Comparison of ENCODE assay signal across 29 mouse cellular contexts in the genomic region with DNA sequence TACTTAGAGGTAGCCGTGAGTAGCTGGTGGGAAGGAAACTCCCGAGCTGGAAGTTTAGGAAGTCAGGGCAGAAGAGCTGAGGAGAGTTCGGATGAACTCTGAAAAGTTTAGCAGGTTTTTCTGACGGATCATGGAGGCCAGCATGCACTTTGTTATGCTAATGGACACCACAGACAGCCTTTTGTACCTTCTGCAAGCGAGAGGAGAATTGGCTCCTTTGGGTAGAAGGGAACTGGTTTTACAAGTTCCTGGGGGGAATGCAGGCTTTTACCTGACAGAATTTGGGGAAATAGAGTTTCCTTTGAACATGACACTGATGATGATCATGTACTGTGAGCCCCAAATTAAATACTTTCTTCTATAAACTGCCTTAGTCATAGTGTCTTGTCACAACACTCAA. TPM values are rescaled to one million over a fixed set of nuclear protein-coding genes. Genes with fewer than 3 reads are reported as not detected.
A peak's percentile ranks its signal among the peaks of the same experiment; 100 is the strongest.
DNase-seq lines count a peak whose midpoint lies in the region; ATAC-seq and TF ChIP-seq lines count a peak whose summit lies in the region.
"Had no signal": no experiment of that assay in that cellular context is flagged by ENCODE, and none has a peak within 500 bp of the region (broad histone marks: within the 10 kb centered on the region; RNA-seq: fewer than 3 reads in every experiment).

No protein-coding gene starts in this region.

- DNase-seq in heart, postnatal 14 days: no peak
- peak; percentile 5 for DNase-seq in limb, embryonic 14.5 days (ENCODE audit: low spot score)
- no peak for DNase-seq in limb, embryonic 10.5 days (ENCODE audit: low spot score)
- DNase-seq in ZHBTc4 (ENCODE audit: low read depth, low spot score): peak; percentile 80
- no peak for DNase-seq in adrenal gland, postnatal 14 days
- DNase-seq: adrenal gland, postnatal 25 days; cerebellum, adult 11-12 months; cerebellum, adult 9-11 months; gastrocnemius, postnatal 25 days; heart, adult 11 months; heart, postnatal 10 days; kidney, adult 9 months; kidney, postnatal 10 days; layer of hippocampus, adult 9-11 months had no signal

- H3K36me3 ChIP-seq in heart, embryonic 11.5 days (ENCODE audit: control insufficient read depth, insufficient read depth, low read length): no peaks in the 10 kb centered on the region
- H3K36me3 ChIP-seq in limb, embryonic 14.5 days (ENCODE audit: control insufficient read depth, insufficient read depth, low read length): no peaks in the 10 kb centered on the region
- H3K36me3 ChIP-seq in limb, embryonic 10.5 days: no peaks in the 10 kb centered on the region
- H3K36me3 ChIP-seq in ES-Bruce4 (ENCODE audit: control insufficient read depth, insufficient read depth, low read length, poor library complexity, severe bottlenecking): no peaks in the 10 kb centered on the region
- H3K36me3 ChIP-seq: forebrain, embryonic 15.5 days; G1E; heart, embryonic 13.5 days; hindbrain, embryonic 12.5 days; limb, embryonic 12.5 days; lung, embryonic 15.5 days; neural tube, embryonic 13.5 days had no signal

- H3K9me3 ChIP-seq in heart, embryonic 11.5 days (replicated peaks; ENCODE audit: control insufficient read depth, low read length): no peaks in the 10 kb centered on the region
- H3K9me3 ChIP-seq in limb, embryonic 14.5 days (ENCODE audit: control insufficient read depth, low read length): no peaks in the 10 kb centered on the region
- H3K9me3 ChIP-seq in limb, embryonic 10.5 days (replicated peaks): no peaks in the 10 kb centered on the region
- no peaks in the 10 kb centered on the region for H3K9me3 ChIP-seq in ES-Bruce4 (replicated peaks; ENCODE audit: control insufficient read depth, insufficient read depth, low read length, poor library complexity, severe bottlenecking)
- H3K9me3 ChIP-seq: forebrain, embryonic 15.5 days; G1E; hindbrain, embryonic 12.5 days; lung, embryonic 15.5 days; neural tube, embryonic 13.5 days had no signal

- H3K9ac ChIP-seq in heart, embryonic 11.5 days (ENCODE audit: low read depth, low read length): no peak overlapping the region
- no peak overlapping the region for H3K9ac ChIP-seq in limb, embryonic 14.5 days (ENCODE audit: low read depth, low read length, severe bottlenecking)
- H3K9ac ChIP-seq in ES-Bruce4 (ENCODE audit: low read depth, poor library complexity, severe bottlenecking): no peak overlapping the region
- H3K9ac ChIP-seq: forebrain, embryonic 15.5 days; heart, embryonic 13.5 days; hindbrain, embryonic 12.5 days; limb, embryonic 12.5 days; lung, embryonic 15.5 days; neural tube, embryonic 13.5 days had no signal

- no peak for TF ChIP-seq POLR2A in limb, embryonic 14.5 days (IDR thresholded peaks at IDR 0.05; ENCODE audit: borderline replicate concordance, extremely low read depth, insufficient read depth, insufficient read length)
- no peak for TF ChIP-seq POLR2A in ES-Bruce4 (IDR thresholded peaks at IDR 0.05; ENCODE audit: insufficient read depth, low read length)

- no peak for TF ChIP-seq CTCF in ES-Bruce4 (IDR thresholded peaks at IDR 0.05; ENCODE audit: low read depth, low read length)

- no peak overlapping the region for H3K4me3 ChIP-seq in heart, embryonic 11.5 days (ENCODE audit: low read depth, low read length)
- no peak overlapping the region for H3K4me3 ChIP-seq in limb, embryonic 14.5 days (replicated peaks; ENCODE audit: low read length)
- H3K4me3 ChIP-seq in limb, embryonic 10.5 days: no peak overlapping the region
- peak overlapping the region; percentile 66 for H3K4me3 ChIP-seq in ES-Bruce4 (ENCODE audit: low read depth, low read length)
- H3K4me3 ChIP-seq: forebrain, embryonic 15.5 days; heart, embryonic 13.5 days; hindbrain, embryonic 12.5 days; limb, embryonic 12.5 days; lung, embryonic 15.5 days; neural tube, embryonic 13.5 days had no signal

- 6% methylated on average over 5 of the region's 5 CpGs for WGBS in heart, embryonic 11.5 days (ENCODE audit: insufficient replicate concordance)
- 5% methylated on average over 5 of the region's 5 CpGs for WGBS in limb, embryonic 14.5 days
- WGBS in limb, embryonic 10.5 days: 6% methylated on average over 5 of the region's 5 CpGs

- no peak for ATAC-seq in heart, embryonic 11.5 days (replicated peaks; ENCODE audit: insufficient number of reproducible peaks, low FRiP score, low TSS enrichment)
- ATAC-seq in limb, embryonic 14.5 days (ENCODE audit: low FRiP score, low read depth): no peak
- ATAC-seq: forebrain, embryonic 15.5 days; intestine, postnatal 0 days had no signal

- H3K4me2 ChIP-seq in heart, embryonic 11.5 days: peak overlapping the region; percentile 27; the same call in 1 of the 2 replicates
- no peak overlapping the region for H3K4me2 ChIP-seq in limb, embryonic 14.5 days (replicated peaks; ENCODE audit: low read depth, low read length, severe bottlenecking)
- H3K4me2 ChIP-seq: forebrain, embryonic 15.5 days; heart, embryonic 13.5 days; hindbrain, embryonic 12.5 days; limb, embryonic 12.5 days; liver, embryonic 11.5 days; lung, embryonic 15.5 days; neural tube, embryonic 13.5 days had no signal

- intact Hi-C loops in heart, postnatal 14 days (cut with DNase I): no loop called here

- no peaks in the 10 kb centered on the region for H3K4me1 ChIP-seq in heart, embryonic 11.5 days (ENCODE audit: control insufficient read depth, insufficient read depth, low read length)
- H3K4me1 ChIP-seq in limb, embryonic 14.5 days (ENCODE audit: control insufficient read depth, insufficient read depth, low read length): no peaks in the 10 kb centered on the region
- no peaks in the 10 kb centered on the region for H3K4me1 ChIP-seq in limb, embryonic 10.5 days
- peaks cover 5% of the 10 kb centered on the region for H3K4me1 ChIP-seq in ES-Bruce4 (ENCODE audit: control insufficient read depth, insufficient read depth, low read length)
- H3K4me1 ChIP-seq: forebrain, embryonic 15.5 days; hindbrain, embryonic 12.5 days; limb, embryonic 12.5 days; lung, embryonic 15.5 days; neural tube, embryonic 13.5 days had no signal

- no peak overlapping the region for H3K27ac ChIP-seq in heart, embryonic 11.5 days (ENCODE audit: low read depth, low read length)
- H3K27ac ChIP-seq in limb, embryonic 14.5 days (replicated peaks; ENCODE audit: low read depth, low read length): no peak overlapping the region
- H3K27ac ChIP-seq in limb, embryonic 10.5 days: no peak overlapping the region
- H3K27ac ChIP-seq in ES-Bruce4 (ENCODE audit: insufficient read depth, low read length): peak overlapping the region; percentile 98
- H3K27ac ChIP-seq: forebrain, embryonic 15.5 days; heart, embryonic 13.5 days; hindbrain, embryonic 12.5 days; limb, embryonic 12.5 days; lung, embryonic 15.5 days; neural tube, embryonic 13.5 days had no signal

- H3K27me3 ChIP-seq in heart, embryonic 11.5 days (ENCODE audit: control insufficient read depth, insufficient read depth, low read length): no peaks in the 10 kb centered on the region
- H3K27me3 ChIP-seq in limb, embryonic 14.5 days (ENCODE audit: control insufficient read depth, insufficient read depth, low read length): no peaks in the 10 kb centered on the region
- no peaks in the 10 kb centered on the region for H3K27me3 ChIP-seq in limb, embryonic 10.5 days (ENCODE audit: low read depth, poor library complexity, severe bottlenecking)
- no peaks in the 10 kb centered on the region for H3K27me3 ChIP-seq in ES-Bruce4 (ENCODE audit: control insufficient read depth, insufficient read depth, low read length, poor library complexity, severe bottlenecking)
- H3K27me3 ChIP-seq: forebrain, embryonic 15.5 days; heart, embryonic 13.5 days; hindbrain, embryonic 12.5 days; lung, embryonic 15.5 days; neural tube, embryonic 13.5 days had no signal

- no peak for TF ChIP-seq EP300 in ES-Bruce4 (IDR thresholded peaks at IDR 0.05; ENCODE audit: insufficient read depth, low read depth, low read length)

RNA-seq across cellular contexts. Expression of a gene that starts 29.7 kb away (rescaled TPM):
- polyA plus RNA-seq in heart, embryonic 11.5 days (2014; fragmentation: Nextera tagmentation; extraction: Ambion mirVana): 0.21 and 0.56 TPM in 2 replicates
- total RNA-seq in heart, postnatal 14 days (2021): under 1 TPM; 0.19 to 0.34 TPM
- 1.1 and 1.9 TPM in 2 replicates for polyA plus RNA-seq in limb, embryonic 14.5 days (2012; rRNA removed)
- 0.40 TPM in 2 replicates for polyA plus RNA-seq in limb, embryonic 14.5 days (2014; fragmentation: Nextera tagmentation; extraction: Ambion mirVana)
- polyA plus RNA-seq in limb, embryonic 10.5 days (2016; fragmentation: Nextera tagmentation; extraction: Ambion mirVana): not detected in 2 replicates
- 0.37 TPM in 1 of 2 replicates, not detected in the other for polyA plus RNA-seq in ES-Bruce4 (2011; ENCODE audit: insufficient read depth, insufficient read length, low read depth, missing spikeins)
- not detected in 2 replicates for total RNA-seq in adrenal gland, postnatal 14 days (2021)
- total RNA-seq: gastrocnemius, adult 18-20 months; megakaryocyte, adult 5-6 weeks had no signal
- polyA plus RNA-seq: G1E; heart, embryonic 13.5 days; limb, embryonic 12.5 days; liver, embryonic 11.5 days; liver, embryonic 16.5 days; thymus, postnatal 0 days had no signal

RNA-seq across cellular contexts. Expression of a gene that starts 30.9 kb away (rescaled TPM):
- 621 and 642 TPM in 2 replicates for polyA plus RNA-seq in heart, embryonic 11.5 days (2014; fragmentation: Nextera tagmentation; extraction: Ambion mirVana)
- total RNA-seq in heart, postnatal 14 days (2021): 1,000 to 10,000 TPM; 1,807 to 1,867 TPM
- 232 and 238 TPM in 2 replicates for polyA plus RNA-seq in limb, embryonic 14.5 days (2012; rRNA removed)
- 494 and 527 TPM in 2 replicates for polyA plus RNA-seq in limb, embryonic 14.5 days (2014; fragmentation: Nextera tagmentation; extraction: Ambion mirVana)
- polyA plus RNA-seq in limb, embryonic 10.5 days (2016; fragmentation: Nextera tagmentation; extraction: Ambion mirVana): 360 and 392 TPM in 2 replicates
- polyA plus RNA-seq in ES-Bruce4 (2011; ENCODE audit: insufficient read depth, insufficient read length, low read depth, missing spikeins): 266 and 305 TPM in 2 replicates
- total RNA-seq in adrenal gland, postnatal 14 days (2021): 975 and 1,034 TPM in 2 replicates

RNA-seq across cellular contexts. Expression of a gene that starts 43.5 kb away (rescaled TPM):
- polyA plus RNA-seq in heart, embryonic 11.5 days (2014; fragmentation: Nextera tagmentation; extraction: Ambion mirVana): 17.8 and 20.0 TPM in 2 replicates
- 10 to 100 TPM; 15.1 to 16.9 TPM for total RNA-seq in heart, postnatal 14 days (2021)
- polyA plus RNA-seq in limb, embryonic 14.5 days (2012; rRNA removed): 21.5 and 31.9 TPM in 2 replicates
- polyA plus RNA-seq in limb, embryonic 14.5 days (2014; fragmentation: Nextera tagmentation; extraction: Ambion mirVana): 24.7 and 24.8 TPM in 2 replicates
- polyA plus RNA-seq in limb, embryonic 10.5 days (2016; fragmentation: Nextera tagmentation; extraction: Ambion mirVana): 33.3 and 36.0 TPM in 2 replicates
- polyA plus RNA-seq in ES-Bruce4 (2011; ENCODE audit: insufficient read depth, insufficient read length, low read depth, missing spikeins): 23.6 and 29.9 TPM in 2 replicates
- 21.6 and 25.6 TPM in 2 replicates for total RNA-seq in adrenal gland, postnatal 14 days (2021)

RNA-seq across cellular contexts. Expression of a gene that starts 43.5 kb away (rescaled TPM):
- polyA plus RNA-seq in heart, embryonic 11.5 days (2014; fragmentation: Nextera tagmentation; extraction: Ambion mirVana): 67.6 and 78.3 TPM in 2 replicates
- 10 to 100 TPM; 22.5 to 26.5 TPM for total RNA-seq in heart, postnatal 14 days (2021)
- polyA plus RNA-seq in limb, embryonic 14.5 days (2012; rRNA removed): 52.0 and 64.9 TPM in 2 replicates
- polyA plus RNA-seq in limb, embryonic 14.5 days (2014; fragmentation: Nextera tagmentation; extraction: Ambion mirVana): 85.6 and 87.5 TPM in 2 replicates
- 181 and 186 TPM in 2 replicates for polyA plus RNA-seq in limb, embryonic 10.5 days (2016; fragmentation: Nextera tagmentation; extraction: Ambion mirVana)
- polyA plus RNA-seq in ES-Bruce4 (2011; ENCODE audit: insufficient read depth, insufficient read length, low read depth, missing spikeins): 67.3 and 80.1 TPM in 2 replicates
- 37.9 and 41.9 TPM in 2 replicates for total RNA-seq in adrenal gland, postnatal 14 days (2021)

RNA-seq across cellular contexts. Expression of a gene that starts 58.8 kb away (rescaled TPM):
- 42.2 and 43.5 TPM in 2 replicates for polyA plus RNA-seq in heart, embryonic 11.5 days (2014; fragmentation: Nextera tagmentation; extraction: Ambion mirVana)
- total RNA-seq in heart, postnatal 14 days (2021): 10 to 100 TPM; 30.4 to 34.1 TPM
- 108 and 144 TPM in 2 replicates for polyA plus RNA-seq in limb, embryonic 14.5 days (2012; rRNA removed)
- 63.8 and 72.1 TPM in 2 replicates for polyA plus RNA-seq in limb, embryonic 14.5 days (2014; fragmentation: Nextera tagmentation; extraction: Ambion mirVana)
- 80.3 and 94.7 TPM in 2 replicates for polyA plus RNA-seq in limb, embryonic 10.5 days (2016; fragmentation: Nextera tagmentation; extraction: Ambion mirVana)
- polyA plus RNA-seq in ES-Bruce4 (2011; ENCODE audit: insufficient read depth, insufficient read length, low read depth, missing spikeins): 141 and 161 TPM in 2 replicates
- total RNA-seq in adrenal gland, postnatal 14 days (2021): 63.5 and 63.7 TPM in 2 replicates

Comparison
In these comparisons a context has a peak if more than half of its experiments do, and no peak if none do; other contexts are left out.
1. DNase-seq: peak in limb, embryonic 14.5 days (single experiment) and ZHBTc4 (single experiment); none in heart, postnatal 14 days (0 of 2), limb, embryonic 10.5 days (single experiment) and adrenal gland, postnatal 14 days (single experiment).